In the genomic region with DNA sequence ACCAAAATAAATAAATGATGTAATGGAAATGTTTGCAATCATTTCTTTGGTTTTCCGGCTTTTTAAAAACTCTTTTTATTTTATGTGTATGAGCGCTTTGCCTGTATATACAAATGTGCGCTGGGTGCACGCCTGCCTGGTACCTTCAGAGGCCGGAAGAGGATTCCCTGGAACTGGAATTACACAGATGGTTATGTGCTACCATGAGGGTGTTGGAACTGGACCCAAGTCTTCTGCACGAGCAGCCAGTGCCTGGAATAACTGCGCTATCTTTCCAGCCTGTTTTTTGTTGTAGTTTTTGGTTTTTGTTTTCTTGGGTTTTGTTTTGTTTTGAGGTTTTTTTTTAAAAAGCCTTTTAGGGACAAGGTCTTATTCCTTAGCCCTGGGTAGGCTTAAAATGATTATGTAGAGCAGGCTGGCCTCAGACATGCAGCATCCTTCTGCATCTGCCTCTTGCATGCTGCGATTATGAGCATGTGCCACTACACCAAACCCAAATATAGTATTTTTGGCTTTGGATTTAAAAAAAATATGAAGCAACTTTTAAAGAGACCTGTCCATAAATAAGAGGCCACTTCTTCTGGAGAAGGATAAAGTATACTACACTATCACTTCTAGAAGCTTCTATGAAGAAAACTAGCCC, we compare ENCODE assay signal across 27 mouse cellular contexts. TPM values are rescaled to one million over a fixed set of nuclear protein-coding genes. Genes with fewer than 3 reads are reported as not detected.
A peak's percentile ranks its signal among the peaks of the same experiment; 100 is the strongest.
DNase-seq lines count a peak whose midpoint lies in the region; ATAC-seq and TF ChIP-seq lines count a peak whose summit lies in the region.
"Had no signal": no experiment of that assay in that cellular context is flagged by ENCODE, and none has a peak within 500 bp of the region (broad histone marks: within the 10 kb centered on the region; RNA-seq: fewer than 3 reads in every experiment).

No protein-coding gene starts in this region.

- no peaks in the 10 kb centered on the region for H3K36me3 ChIP-seq in forebrain, postnatal 0 days (ENCODE audit: insufficient read depth)
- H3K36me3 ChIP-seq in forebrain, embryonic 11.5 days (ENCODE audit: control insufficient read depth, insufficient read depth, low read length): no peaks in the 10 kb centered on the region
- no peaks in the 10 kb centered on the region for H3K36me3 ChIP-seq in liver, adult 2 months (ENCODE audit: control insufficient read depth, insufficient read depth, low read length)
- peaks cover 29% of the 10 kb centered on the region for H3K36me3 ChIP-seq in liver, embryonic 12.5 days
- H3K36me3 ChIP-seq in intestine, embryonic 15.5 days: no peaks in the 10 kb centered on the region
- H3K36me3 ChIP-seq: embryonic facial prominence, embryonic 13.5 days; hindbrain, embryonic 12.5 days had no signal

- H3K4me2 ChIP-seq in forebrain, postnatal 0 days (ENCODE audit: low read depth): no peak overlapping the region
- H3K4me2 ChIP-seq in forebrain, embryonic 11.5 days (ENCODE audit: low read depth, low read length, severe bottlenecking): no peak overlapping the region
- H3K4me2 ChIP-seq in liver, embryonic 12.5 days: no peak overlapping the region
- no peak overlapping the region for H3K4me2 ChIP-seq in intestine, embryonic 15.5 days (replicated peaks)
- H3K4me2 ChIP-seq: embryonic facial prominence, embryonic 13.5 days; hindbrain, embryonic 12.5 days; kidney, embryonic 15.5 days had no signal

- no peak overlapping the region for H3K4me3 ChIP-seq in forebrain, postnatal 0 days (ENCODE audit: low read depth, low read length)
- no peak overlapping the region for H3K4me3 ChIP-seq in forebrain, embryonic 11.5 days (ENCODE audit: low read depth, low read length)
- no peak overlapping the region for H3K4me3 ChIP-seq in liver, adult 2 months (ENCODE audit: insufficient read depth, low read depth, low read length)
- no peak overlapping the region for H3K4me3 ChIP-seq in liver, embryonic 12.5 days
- no peak overlapping the region for H3K4me3 ChIP-seq in intestine, embryonic 15.5 days (replicated peaks)
- H3K4me3 ChIP-seq: embryonic facial prominence, embryonic 13.5 days; erythroblast, embryonic 14.5 days; hindbrain, embryonic 12.5 days; kidney, embryonic 15.5 days; limb, embryonic 10.5 days; midbrain, embryonic 10.5 days; myocyte had no signal

- H3K4me1 ChIP-seq in forebrain, postnatal 0 days (ENCODE audit: insufficient read depth): no peaks in the 10 kb centered on the region; the same call in 1 of the 2 replicates
- no peaks in the 10 kb centered on the region for H3K4me1 ChIP-seq in forebrain, embryonic 11.5 days (replicated peaks; ENCODE audit: control insufficient read depth, insufficient read depth, low read length)
- peaks cover 1% of the 10 kb centered on the region; the same call in 1 of the 2 replicates for H3K4me1 ChIP-seq in liver, adult 2 months (ENCODE audit: control insufficient read depth, insufficient read depth, low read length)
- H3K4me1 ChIP-seq in liver, embryonic 12.5 days: peaks cover 29% of the 10 kb centered on the region
- no peaks in the 10 kb centered on the region; the same call in 1 of the 2 replicates for H3K4me1 ChIP-seq in intestine, embryonic 15.5 days (replicated peaks)
- H3K4me1 ChIP-seq: embryonic facial prominence, embryonic 13.5 days; hindbrain, embryonic 12.5 days; limb, embryonic 10.5 days had no signal

- peaks cover 49% of the 10 kb centered on the region for H3K79me2 ChIP-seq in liver, adult 2 months (ENCODE audit: control insufficient read depth, insufficient read depth, low read length)

- H3K9me3 ChIP-seq in forebrain, postnatal 0 days (ENCODE audit: low read length): no peaks in the 10 kb centered on the region
- H3K9me3 ChIP-seq in forebrain, embryonic 11.5 days (ENCODE audit: control insufficient read depth, low read length): no peaks in the 10 kb centered on the region
- H3K9me3 ChIP-seq in liver, embryonic 12.5 days (replicated peaks): no peaks in the 10 kb centered on the region
- H3K9me3 ChIP-seq in intestine, embryonic 15.5 days: no peaks in the 10 kb centered on the region
- H3K9me3 ChIP-seq: embryonic facial prominence, embryonic 13.5 days; G1E; hindbrain, embryonic 12.5 days; kidney, embryonic 15.5 days; limb, embryonic 10.5 days; midbrain, embryonic 10.5 days had no signal

- peak; percentile 78 for ATAC-seq in forebrain, postnatal 0 days
- no peak for ATAC-seq in forebrain, embryonic 11.5 days (replicated peaks; ENCODE audit: low FRiP score)
- no peak for ATAC-seq in liver, embryonic 12.5 days
- ATAC-seq in intestine, embryonic 15.5 days: no peak
- ATAC-seq: liver, postnatal 0 days; midbrain, embryonic 16.5 days; Patski had no signal

- TF ChIP-seq CTCF in forebrain, postnatal 0 days (IDR thresholded peaks at IDR 0.05; ENCODE audit: low read depth): no peak
- no peak for TF ChIP-seq CTCF in liver, adult 2 months (IDR thresholded peaks at IDR 0.05; ENCODE audit: low read depth, low read length)

- no peak overlapping the region for H3K9ac ChIP-seq in forebrain, postnatal 0 days
- no peak overlapping the region for H3K9ac ChIP-seq in forebrain, embryonic 11.5 days (ENCODE audit: low read length)
- H3K9ac ChIP-seq in liver, adult 2 months (ENCODE audit: low read depth, low read length): no peak overlapping the region
- H3K9ac ChIP-seq in liver, embryonic 12.5 days: no peak overlapping the region
- H3K9ac ChIP-seq in intestine, embryonic 15.5 days: no peak overlapping the region
- H3K9ac ChIP-seq: embryonic facial prominence, embryonic 13.5 days; hindbrain, embryonic 12.5 days; kidney, embryonic 15.5 days; liver, postnatal 0 days had no signal

- no peaks in the 10 kb centered on the region for H3K27me3 ChIP-seq in forebrain, postnatal 0 days (ENCODE audit: insufficient read depth, low read length)
- H3K27me3 ChIP-seq in forebrain, embryonic 11.5 days (ENCODE audit: control insufficient read depth, insufficient read depth, low read length): no peaks in the 10 kb centered on the region
- no peaks in the 10 kb centered on the region for H3K27me3 ChIP-seq in liver, adult 2 months (ENCODE audit: control insufficient read depth, insufficient read depth, low read length)
- H3K27me3 ChIP-seq in liver, embryonic 12.5 days (replicated peaks): no peaks in the 10 kb centered on the region
- H3K27me3 ChIP-seq in intestine, embryonic 15.5 days (replicated peaks): no peaks in the 10 kb centered on the region
- H3K27me3 ChIP-seq: embryonic facial prominence, embryonic 13.5 days; hindbrain, embryonic 12.5 days; kidney, embryonic 15.5 days; Patski had no signal

- no peak for TF ChIP-seq POLR2A in liver, adult 2 months (IDR thresholded peaks at IDR 0.05; ENCODE audit: extremely low read depth, insufficient read depth, low read length)

- WGBS in forebrain, postnatal 0 days: 72% methylated on average over 8 of the region's 8 CpGs
- 95% methylated on average over 8 of the region's 8 CpGs for WGBS in forebrain, embryonic 11.5 days
- WGBS in liver, adult 2 months: 70% methylated on average over 8 of the region's 8 CpGs
- 90% methylated on average over 8 of the region's 8 CpGs for WGBS in liver, embryonic 12.5 days (ENCODE audit: insufficient replicate concordance)
- 86% methylated on average over 8 of the region's 8 CpGs for WGBS in intestine, embryonic 15.5 days

- no peak overlapping the region for H3K27ac ChIP-seq in forebrain, postnatal 0 days (ENCODE audit: low read depth, low read length)
- H3K27ac ChIP-seq in forebrain, embryonic 11.5 days (ENCODE audit: low read depth, low read length): no peak overlapping the region
- no peak overlapping the region for H3K27ac ChIP-seq in liver, adult 2 months (replicated peaks; ENCODE audit: insufficient read depth, low read depth, low read length)
- H3K27ac ChIP-seq in liver, embryonic 12.5 days: no peak overlapping the region
- H3K27ac ChIP-seq in intestine, embryonic 15.5 days: no peak overlapping the region
- H3K27ac ChIP-seq: embryonic facial prominence, embryonic 13.5 days; hindbrain, embryonic 12.5 days; kidney, embryonic 15.5 days; limb, embryonic 10.5 days; midbrain, embryonic 10.5 days had no signal

- DNase-seq in forebrain, postnatal 0 days: peak; percentile 43
- no peak for DNase-seq in forebrain, embryonic 11.5 days (ENCODE audit: low spot score)
- peak; percentile 53 for DNase-seq in liver, adult 2 months (ENCODE audit: extremely low read depth, low read depth, low spot score)
- peak; percentile 84 for DNase-seq in cerebellum, adult 9-10 months
- no peak for DNase-seq in urinary bladder, postnatal 36 days (ENCODE audit: low spot score in 2 of 2)
- DNase-seq: B cell, adult 2 months; embryo, embryonic 11 days; gastrocnemius, postnatal 25 days; kidney, adult 11 months; kidney, postnatal 4 days; liver; liver, postnatal 0 days; right cerebral cortex, adult 18-20 months; thymus, adult 18-20 months; thymus, postnatal 36 days had no signal

RNA-seq across cellular contexts. Expression of a gene that starts 17.7 kb away (rescaled TPM):
- 31.2 and 37.7 TPM in 2 replicates for total RNA-seq in forebrain, postnatal 0 days (2014; rRNA removed)
- 3.1 and 5.1 TPM in 2 replicates for polyA plus RNA-seq in forebrain, postnatal 0 days (2015; fragmentation: Nextera tagmentation; extraction: Ambion mirVana)
- polyA plus RNA-seq in forebrain, embryonic 11.5 days (2014; fragmentation: Nextera tagmentation; extraction: Ambion mirVana): 9.2 and 9.4 TPM in 2 replicates
- 43.3 and 46.7 TPM in 2 replicates for total RNA-seq in liver, adult 2 months (2014; rRNA removed)
- 4.9 and 6.3 TPM in 2 replicates for polyA plus RNA-seq in liver, adult 2 months (2012; rRNA removed)
- polyA plus RNA-seq in liver, embryonic 12.5 days (2016; fragmentation: Nextera tagmentation; extraction: Ambion mirVana): 8.0 and 8.3 TPM in 2 replicates
- polyA plus RNA-seq in intestine, embryonic 15.5 days (2015; fragmentation: Nextera tagmentation; extraction: Ambion mirVana): 3.3 and 3.9 TPM in 2 replicates

RNA-seq across cellular contexts. Expression of a gene that starts 41.3 kb away (rescaled TPM):
- 90.5 and 106 TPM in 2 replicates for total RNA-seq in forebrain, postnatal 0 days (2014; rRNA removed)
- polyA plus RNA-seq in forebrain, postnatal 0 days (2015; fragmentation: Nextera tagmentation; extraction: Ambion mirVana): 132 and 135 TPM in 2 replicates
- 192 and 201 TPM in 2 replicates for polyA plus RNA-seq in forebrain, embryonic 11.5 days (2014; fragmentation: Nextera tagmentation; extraction: Ambion mirVana)
- 29.5 and 33.3 TPM in 2 replicates for total RNA-seq in liver, adult 2 months (2014; rRNA removed)
- 5.7 and 7.1 TPM in 2 replicates for polyA plus RNA-seq in liver, adult 2 months (2012; rRNA removed)
- polyA plus RNA-seq in liver, embryonic 12.5 days (2016; fragmentation: Nextera tagmentation; extraction: Ambion mirVana): 208 and 214 TPM in 2 replicates
- 148 and 164 TPM in 2 replicates for polyA plus RNA-seq in intestine, embryonic 15.5 days (2015; fragmentation: Nextera tagmentation; extraction: Ambion mirVana)

Comparison
In these comparisons a context has a peak if more than half of its experiments do, and no peak if none do; other contexts are left out.
1. DNase-seq: peak in forebrain, postnatal 0 days (single experiment), liver, adult 2 months (single experiment) and cerebellum, adult 9-10 months (single experiment); none in forebrain, embryonic 11.5 days (single experiment) and urinary bladder, postnatal 36 days (0 of 2).
2. RNA of a gene that starts 41.3 kb away (polyA plus RNA-seq): 208 to 214 TPM in liver, embryonic 12.5 days, 192 to 201 TPM in forebrain, embryonic 11.5 days, 148 to 164 TPM in intestine, embryonic 15.5 days and 132 to 135 TPM in forebrain, postnatal 0 days; 5.7 to 7.1 TPM in liver, adult 2 months; every median in the first group is over 10 times any median in the second.